Mouse (Mus musculus): ENCODE measurements around the gene Dock10. TPM values are rescaled to one million over a fixed set of nuclear protein-coding genes. Genes with fewer than 3 reads are reported as not detected.

Dock10 gene
- 7.0 TPM for polyA plus RNA-seq (2014; fragmentation: Illumina TruSeq; extraction: RNeasy Lipid Tissue Mini Kit (QIAGEN cat#74804); ENCODE audit: low read depth, low replicate concordance)

GRCm38 (mm10) chr1:80757977-80758797, at the start of gene Dock10:
Gene Dock10 (minus strand): TSS chr1:80758527.

GRCm38 (mm10) chr1:80461348-80461747, 297.0 kb downstream of the Dock10 start, which contains the start of gene Gm45261:
Gene Gm45261 (minus strand): TSS chr1:80461448.

